Mouse (Mus musculus) cerebellum, postnatal 36 days (tissue): Measurements from ENCODE around the gene Ecm1.
A peak's percentile ranks its signal among the peaks of the same experiment; 100 is the strongest.

Experiments used
- DNase-seq, 2 experiments: peaks; one replicate each; pipeline ENCODE4 v3.0.0; 2021 to 2022; ENCODE audit warnings: mixed read lengths in 2 of 2

Gene Ecm1

GRCm38 (mm10) chr3:95739353-95740104 is at the start of gene Ecm1:
TSS of gene Ecm1 (minus strand) at chr3:95739569.
- DNase-seq, result no peak

GRCm38 (mm10) chr3:95785501-95785900 is 46.1 kb upstream of the Ecm1 start:
- no peak for DNase-seq

GRCm38 (mm10) chr3:95771985-95772384 is 32.6 kb upstream of the Ecm1 start:
- DNase-seq, result peak in 1 of 2 experiments; percentile 16

GRCm38 (mm10) chr3:95765534-95765933 is 26.2 kb upstream of the Ecm1 start:
- DNase-seq, result no peak

GRCm38 (mm10) chr3:95763811-95764210 is 24.4 kb upstream of the Ecm1 start:
- no peak for DNase-seq

- DNase-seq, result no peak
These were observed 23.6 kb upstream of the Ecm1 start for GRCm38 (mm10) chr3:95762961-95763360.

- no peak for DNase-seq
These were observed 22.4 kb upstream of the Ecm1 start for GRCm38 (mm10) chr3:95761771-95762170.

GRCm38 (mm10) chr3:95760656-95761055 is 21.3 kb upstream of the Ecm1 start:
- DNase-seq, result no peak

GRCm38 (mm10) chr3:95760106-95760505 is 20.7 kb upstream of the Ecm1 start, which contains the start of gene Tars2:
TSS of gene Tars2 (minus strand) at chr3:95760206.
- no peak for DNase-seq

GRCm38 (mm10) chr3:95758467-95759218 is 19.3 kb upstream of the Ecm1 start:
- no peak for DNase-seq

GRCm38 (mm10) chr3:95756808-95757207 is 17.4 kb upstream of the Ecm1 start:
- no peak for DNase-seq

- DNase-seq, result peak; percentile 94 to 96
These were observed 15.2 kb upstream of the Ecm1 start for GRCm38 (mm10) chr3:95754345-95755206.

GRCm38 (mm10) chr3:95752935-95753334 is 13.6 kb upstream of the Ecm1 start:
- no peak for DNase-seq

GRCm38 (mm10) chr3:95740406-95740805 is 1.0 kb upstream of the Ecm1 start:
- DNase-seq, result no peak

GRCm38 (mm10) chr3:95735071-95735670 is 4.2 kb downstream of the Ecm1 start:
- DNase-seq, result no peak

- no peak for DNase-seq
These were observed 5.2 kb downstream of the Ecm1 start for GRCm38 (mm10) chr3:95734092-95734702.

GRCm38 (mm10) chr3:95732744-95733521 is 6.4 kb downstream of the Ecm1 start:
- DNase-seq, result no peak

- DNase-seq, result no peak
These were observed 7.1 kb downstream of the Ecm1 start for GRCm38 (mm10) chr3:95732297-95732696.

- DNase-seq, result no peak
These were observed 7.6 kb downstream of the Ecm1 start for GRCm38 (mm10) chr3:95731802-95732201.

- no peak for DNase-seq
These were observed 8.9 kb downstream of the Ecm1 start for GRCm38 (mm10) chr3:95730431-95730830.

- DNase-seq, result no peak
These were observed 10.5 kb downstream of the Ecm1 start for GRCm38 (mm10) chr3:95728906-95729305.
